Mouse (Mus musculus): ENCODE measurements around the gene Zcchc7. TPM values are rescaled to one million over a fixed set of nuclear protein-coding genes. Genes with fewer than 3 reads are reported as not detected.

Zcchc7 gene
- polyA plus RNA-seq, 1 experiment from 2014 or later = 23.5 TPM

- no peak overlapping the region for H3K27ac ChIP-seq (ENCODE audit: low read length)
- H3K4me3 ChIP-seq (ENCODE audit: low read length) = no peak overlapping the region
- no peaks in the 10 kb centered on the region for H3K36me3 ChIP-seq (ENCODE audit: control insufficient read depth, insufficient read depth)
- H3K4me2 ChIP-seq (ENCODE audit: low read depth, low read length) = no peak overlapping the region
- H3K4me1 ChIP-seq (ENCODE audit: control insufficient read depth, insufficient read depth, low read length) = peaks cover 5% of the 10 kb centered on the region; the same call in 1 of the 2 replicates
- ATAC-seq (replicated peaks; ENCODE audit: extremely low read depth, insufficient read depth, low FRiP score) = no peak
- WGBS = 48% methylated on average over 7 of the region's 7 CpGs
- no peaks in the 10 kb centered on the region for H3K9me3 ChIP-seq (replicated peaks; ENCODE audit: control insufficient read depth, low read length)
- no peak overlapping the region for H3K9ac ChIP-seq (ENCODE audit: low read length)
- H3K27me3 ChIP-seq (ENCODE audit: control insufficient read depth, insufficient read depth, low read length) = no peaks in the 10 kb centered on the region
Observed at GRCm38 (mm10) chr4:44880065-44880623, 124.5 kb downstream of the Zcchc7 start.

DNA sequence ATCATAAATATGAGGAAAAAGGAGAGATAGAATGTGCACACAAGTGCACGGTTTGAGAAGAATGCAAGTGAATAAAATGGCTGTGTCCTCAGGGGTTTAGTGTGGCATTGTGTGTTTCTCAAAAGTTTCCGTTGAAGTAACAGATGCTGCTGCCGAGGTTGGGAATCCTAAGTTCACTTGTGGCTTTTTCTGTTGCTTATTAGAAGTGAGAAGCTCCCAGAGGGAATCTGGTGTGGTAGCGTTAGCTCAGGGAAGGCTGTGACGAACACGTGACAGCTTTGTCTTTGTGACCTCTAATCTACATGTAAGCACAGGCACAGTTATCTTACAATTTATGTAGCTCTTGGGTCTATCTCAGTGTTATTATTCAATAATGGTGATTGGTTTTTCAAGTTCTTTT, 130.5 kb downstream of the Zcchc7 start:
- ATAC-seq (replicated peaks; ENCODE audit: extremely low read depth, insufficient read depth, low FRiP score) = no peak
- Histone ChIP-seq H3K4me2 (ENCODE audit: low read depth, low read length) (no peak overlapping the region), H3K27ac (ENCODE audit: low read length) (no peak overlapping the region), H3K4me3 (ENCODE audit: low read length) (no peak overlapping the region), H3K9me3 (replicated peaks; ENCODE audit: control insufficient read depth, low read length) (no peaks in the 10 kb centered on the region), H3K27me3 (ENCODE audit: control insufficient read depth, insufficient read depth, low read length) (no peaks in the 10 kb centered on the region), H3K9ac (ENCODE audit: low read length) (no peak overlapping the region), H3K4me1 (ENCODE audit: control insufficient read depth, insufficient read depth, low read length) (no peaks in the 10 kb centered on the region), H3K36me3 (ENCODE audit: control insufficient read depth, insufficient read depth) (no peaks in the 10 kb centered on the region)
- WGBS = 71% methylated on average over 6 of the region's 6 CpGs

GRCm38 (mm10) chr4:44891344-44891743, 135.7 kb downstream of the Zcchc7 start:
- ATAC-seq (replicated peaks; ENCODE audit: extremely low read depth, insufficient read depth, low FRiP score) = no peak
- H3K9me3 ChIP-seq (replicated peaks; ENCODE audit: control insufficient read depth, low read length) = no peaks in the 10 kb centered on the region
- no peaks in the 10 kb centered on the region for H3K27me3 ChIP-seq (ENCODE audit: control insufficient read depth, insufficient read depth, low read length)
- H3K4me3 ChIP-seq (ENCODE audit: low read length) = no peak overlapping the region
- H3K4me2 ChIP-seq (ENCODE audit: low read depth, low read length) = no peak overlapping the region
- H3K9ac ChIP-seq (ENCODE audit: low read length) = no peak overlapping the region
- WGBS = 59% methylated on average over 6 of the region's 6 CpGs
- no peaks in the 10 kb centered on the region for H3K4me1 ChIP-seq (ENCODE audit: control insufficient read depth, insufficient read depth, low read length)
- no peak overlapping the region for H3K27ac ChIP-seq (ENCODE audit: low read length)
- H3K36me3 ChIP-seq (ENCODE audit: control insufficient read depth, insufficient read depth) = 0 out of 2 replicates have a peak, but pooled peaks cover 5% of the 10 kb centered on the region

DNA sequence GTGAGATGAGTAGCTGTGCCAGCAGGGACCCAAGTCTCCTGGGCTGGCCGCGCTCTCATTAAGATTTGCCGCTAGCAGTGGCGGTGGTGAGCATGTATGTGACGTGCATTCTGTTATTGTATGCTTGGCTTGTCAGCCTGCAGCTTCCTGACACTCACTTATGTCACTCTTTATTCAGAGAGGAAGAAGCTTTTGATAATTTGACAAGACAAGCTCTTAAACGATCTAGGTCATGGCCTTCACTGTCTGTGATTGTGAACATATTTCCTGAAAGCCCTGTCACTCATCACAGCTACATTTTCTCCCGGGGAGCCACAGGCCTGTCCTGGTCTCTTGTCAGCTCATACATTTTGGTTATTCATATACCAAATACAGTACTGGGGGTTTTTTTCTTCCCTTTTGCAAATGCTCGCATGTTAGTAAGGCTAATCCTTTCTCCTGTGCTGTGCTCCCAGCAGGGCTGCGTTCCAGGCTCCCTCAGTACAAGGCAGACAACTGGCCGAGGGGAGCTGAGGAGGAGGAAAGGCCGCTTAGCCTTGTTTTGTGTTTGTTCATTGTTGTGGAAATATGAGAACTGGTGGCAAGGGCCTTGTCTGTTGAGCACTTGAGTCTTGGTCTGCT, 150.1 kb downstream of the Zcchc7 start:
- no peak overlapping the region for H3K9ac ChIP-seq (ENCODE audit: low read length)
- 40% methylated on average over 11 of the region's 11 CpGs for WGBS
- peaks cover 4% of the 10 kb centered on the region for H3K4me1 ChIP-seq (ENCODE audit: control insufficient read depth, insufficient read depth, low read length)
- no peaks in the 10 kb centered on the region for H3K9me3 ChIP-seq (replicated peaks; ENCODE audit: control insufficient read depth, low read length)
- H3K4me3 ChIP-seq (ENCODE audit: low read length) = no peak overlapping the region
- ATAC-seq (replicated peaks; ENCODE audit: extremely low read depth, insufficient read depth, low FRiP score) = no peak
- H3K27me3 ChIP-seq (ENCODE audit: control insufficient read depth, insufficient read depth, low read length) = no peaks in the 10 kb centered on the region
- H3K27ac ChIP-seq (ENCODE audit: low read length) = peak overlapping the region; percentile 13; the same call in 1 of the 2 replicates
- peak overlapping the region; percentile 6; the same call in 1 of the 2 replicates for H3K4me2 ChIP-seq (ENCODE audit: low read depth, low read length)
- no peaks in the 10 kb centered on the region for H3K36me3 ChIP-seq (ENCODE audit: control insufficient read depth, insufficient read depth)

GRCm38 (mm10) chr4:44906399-44906798, 150.7 kb downstream of the Zcchc7 start:
- H3K4me2 ChIP-seq (ENCODE audit: low read depth, low read length) = no peak overlapping the region
- no peak for ATAC-seq (replicated peaks; ENCODE audit: extremely low read depth, insufficient read depth, low FRiP score)
- no peak overlapping the region for H3K27ac ChIP-seq (ENCODE audit: low read length)
- H3K9ac ChIP-seq (ENCODE audit: low read length) = no peak overlapping the region
- H3K4me3 ChIP-seq (ENCODE audit: low read length) = no peak overlapping the region
- H3K4me1 ChIP-seq (ENCODE audit: control insufficient read depth, insufficient read depth, low read length) = peaks cover 4% of the 10 kb centered on the region
- H3K36me3 ChIP-seq (ENCODE audit: control insufficient read depth, insufficient read depth) = no peaks in the 10 kb centered on the region
- WGBS = 84% methylated on average over 4 of the region's 4 CpGs
- no peaks in the 10 kb centered on the region for H3K9me3 ChIP-seq (replicated peaks; ENCODE audit: control insufficient read depth, low read length)
- no peaks in the 10 kb centered on the region for H3K27me3 ChIP-seq (ENCODE audit: control insufficient read depth, insufficient read depth, low read length)

GRCm38 (mm10) chr4:44910065-44910464, 154.4 kb downstream of the Zcchc7 start:
- Histone ChIP-seq H3K4me2 (ENCODE audit: low read depth, low read length) (no peak overlapping the region), H3K4me3 (ENCODE audit: low read length) (no peak overlapping the region), H3K9ac (ENCODE audit: low read length) (no peak overlapping the region), H3K27ac (ENCODE audit: low read length) (no peak overlapping the region), H3K9me3 (replicated peaks; ENCODE audit: control insufficient read depth, low read length) (no peaks in the 10 kb centered on the region), H3K4me1 (ENCODE audit: control insufficient read depth, insufficient read depth, low read length) (peaks cover 4% of the 10 kb centered on the region), H3K27me3 (ENCODE audit: control insufficient read depth, insufficient read depth, low read length) (no peaks in the 10 kb centered on the region), H3K36me3 (ENCODE audit: control insufficient read depth, insufficient read depth) (no peaks in the 10 kb centered on the region)
- ATAC-seq (replicated peaks; ENCODE audit: extremely low read depth, insufficient read depth, low FRiP score) = no peak
- WGBS = 41% methylated on average over 2 of the region's 2 CpGs

DNA sequence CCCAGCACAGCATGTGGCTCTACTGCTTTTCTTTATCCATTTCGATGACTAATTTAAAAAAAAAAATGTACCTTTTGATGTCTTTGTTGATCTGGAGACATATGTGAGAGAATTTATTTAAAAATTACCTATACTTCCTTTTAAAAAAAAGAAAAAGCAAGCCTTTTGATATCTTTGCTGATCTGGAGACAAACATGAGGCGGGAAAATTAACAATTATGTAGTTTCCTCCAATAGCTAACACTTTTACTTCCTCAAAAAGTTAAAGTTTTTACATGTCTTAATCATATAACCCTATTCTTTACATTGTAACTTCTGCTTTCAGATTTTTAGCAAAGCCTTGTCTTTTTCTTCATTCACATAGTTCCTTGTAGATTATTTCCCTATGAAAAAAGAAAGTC, 155.2 kb downstream of the Zcchc7 start:
- no peaks in the 10 kb centered on the region for H3K9me3 ChIP-seq (replicated peaks; ENCODE audit: control insufficient read depth, low read length)
- 89% methylated on average over 2 of the region's 2 CpGs for WGBS
- no peak overlapping the region for H3K4me3 ChIP-seq (ENCODE audit: low read length)
- H3K4me1 ChIP-seq (ENCODE audit: control insufficient read depth, insufficient read depth, low read length) = peaks cover 2% of the 10 kb centered on the region
- H3K27ac ChIP-seq (ENCODE audit: low read length) = no peak overlapping the region
- no peak overlapping the region for H3K9ac ChIP-seq (ENCODE audit: low read length)
- no peak overlapping the region for H3K4me2 ChIP-seq (ENCODE audit: low read depth, low read length)
- no peaks in the 10 kb centered on the region for H3K36me3 ChIP-seq (ENCODE audit: control insufficient read depth, insufficient read depth)
- no peaks in the 10 kb centered on the region for H3K27me3 ChIP-seq (ENCODE audit: control insufficient read depth, insufficient read depth, low read length)
- ATAC-seq (replicated peaks; ENCODE audit: extremely low read depth, insufficient read depth, low FRiP score) = no peak

- Histone ChIP-seq H3K9me3 (replicated peaks; ENCODE audit: control insufficient read depth, low read length) (no peaks in the 10 kb centered on the region), H3K4me2 (ENCODE audit: low read depth, low read length) (no peak overlapping the region), H3K4me3 (ENCODE audit: low read length) (no peak overlapping the region), H3K36me3 (ENCODE audit: control insufficient read depth, insufficient read depth) (0 out of 2 replicates have a peak, but pooled peaks cover 2% of the 10 kb centered on the region), H3K4me1 (ENCODE audit: control insufficient read depth, insufficient read depth, low read length) (no peaks in the 10 kb centered on the region), H3K27me3 (ENCODE audit: control insufficient read depth, insufficient read depth, low read length) (no peaks in the 10 kb centered on the region), H3K9ac (ENCODE audit: low read length) (no peak overlapping the region), H3K27ac (ENCODE audit: low read length) (no peak overlapping the region)
- ATAC-seq (replicated peaks; ENCODE audit: extremely low read depth, insufficient read depth, low FRiP score) = no peak
- 79% methylated on average over 5 of the region's 5 CpGs for WGBS
Observed at GRCm38 (mm10) chr4:44917312-44917848, 161.7 kb downstream of the Zcchc7 start.

GRCm38 (mm10) chr4:44917907-44918306, 162.2 kb downstream of the Zcchc7 start:
- WGBS = 71% methylated on average over 3 of the region's 3 CpGs
- Histone ChIP-seq H3K27ac (ENCODE audit: low read length) (no peak overlapping the region), H3K4me1 (ENCODE audit: control insufficient read depth, insufficient read depth, low read length) (no peaks in the 10 kb centered on the region), H3K9ac (ENCODE audit: low read length) (no peak overlapping the region), H3K27me3 (ENCODE audit: control insufficient read depth, insufficient read depth, low read length) (no peaks in the 10 kb centered on the region), H3K9me3 (replicated peaks; ENCODE audit: control insufficient read depth, low read length) (no peaks in the 10 kb centered on the region), H3K36me3 (ENCODE audit: control insufficient read depth, insufficient read depth) (0 out of 2 replicates have a peak, but pooled peaks cover 2% of the 10 kb centered on the region), H3K4me2 (ENCODE audit: low read depth, low read length) (no peak overlapping the region), H3K4me3 (ENCODE audit: low read length) (no peak overlapping the region)
- ATAC-seq (replicated peaks; ENCODE audit: extremely low read depth, insufficient read depth, low FRiP score) = no peak
